Mouse (Mus musculus) cerebellum, adult 2 months (tissue): ENCODE results near the gene Gas2l3. TPM values are rescaled to one million over a fixed set of nuclear protein-coding genes. Genes with fewer than 3 reads are reported as not detected.

ENCODE experiments used
- DNase-seq, 2 experiments: peaks; one replicate each; pipeline ENCODE4 v3.0.0; 2021
- H3K27ac ChIP-seq: fragments of 200-500 bp; 2 replicates; pipeline ENCODE4 v1.5.1; 2012; ENCODE audit warnings: low read length, control low read depth, inconsistent platforms; ENCODE audit not compliant: insufficient read depth
- H3K27me3 ChIP-seq: fragments of 200-500 bp; 2 replicates; pipeline ENCODE4 v1.6.1; 2012; ENCODE audit warnings: inconsistent platforms, mild to moderate bottlenecking, low read length, moderate library complexity; ENCODE audit not compliant: control insufficient read depth, insufficient read depth
- H3K4me1 ChIP-seq: fragments of 200-500 bp; 2 replicates; pipeline ENCODE4 v1.6.1; 2011; ENCODE audit warnings: low read length; ENCODE audit not compliant: control insufficient read depth, insufficient read depth
- H3K4me3 ChIP-seq: fragments of 200-500 bp; replicated peaks from 2 replicates; pipeline ENCODE3; 2011; ENCODE audit warnings: mild to moderate bottlenecking, low read depth, low read length, control low read depth; ENCODE audit not compliant: insufficient read depth
- CTCF ChIP-seq: fragments of 200-500 bp; IDR thresholded peaks from 2 replicates; pipeline ENCODE4 v1.5.1; 2011; ENCODE audit warnings: low read depth, mild to moderate bottlenecking, control low read depth, low read length, moderate library complexity, borderline replicate concordance; ENCODE audit not compliant: insufficient read depth
- POLR2A ChIP-seq: fragments of 200-500 bp; IDR thresholded peaks from 2 replicates; pipeline ENCODE4 v1.6.1; 2011; ENCODE audit warnings: low read length, control low read depth, borderline replicate concordance; ENCODE audit not compliant: insufficient read depth
- WGBS: fragments of 180-500 bp; shearing (Covaris S2); methylation state at CpG from one replicate; pipeline ENCODE4 v1.1.7; 2018; 5-methylcytosine and 5-hydroxymethylcytosine counted together
- polyA plus RNA-seq: library from polyadenylated mRNA; depleted of rRNA; stranded (reverse); fragments of >200 nt; gene quantifications from 2 replicates; pipeline ENCODE4 v1.2.3, GENCODE M21; 2012; rRNA removed

Gas2l3 gene
- polyA plus RNA-seq, 1 experiment = 1.5 TPM

DNA sequence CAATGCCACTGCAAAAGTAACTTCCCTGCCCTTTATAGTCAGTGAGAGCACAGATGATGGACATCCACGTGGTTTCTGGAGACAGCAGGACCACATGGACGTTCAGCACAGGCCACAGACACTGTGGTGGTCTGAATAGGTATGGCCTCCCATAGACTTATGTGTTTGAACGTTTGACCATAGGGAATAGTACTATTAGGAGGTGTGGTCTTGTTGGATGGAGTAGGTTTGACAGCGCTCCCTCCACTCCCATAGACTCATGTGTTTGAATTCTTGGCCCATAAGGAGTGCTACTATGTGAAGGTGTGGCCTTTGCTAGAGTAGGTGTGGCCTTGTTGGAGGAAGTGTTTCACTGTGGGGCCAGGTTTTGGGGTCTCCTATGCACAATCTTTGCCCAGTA lies 66.0 kb downstream of the Gas2l3 start:
- DNase-seq = no peak
- Histone ChIP-seq H3K27ac (no peak overlapping the region), H3K4me1 (no peaks in the 10 kb centered on the region), H3K27me3 (no peaks in the 10 kb centered on the region), H3K4me3 (no peak overlapping the region)
- 73% methylated on average over 4 of the region's 4 CpGs for WGBS
- TF ChIP-seq CTCF = no peak
- TF ChIP-seq POLR2A = no peak

DNA sequence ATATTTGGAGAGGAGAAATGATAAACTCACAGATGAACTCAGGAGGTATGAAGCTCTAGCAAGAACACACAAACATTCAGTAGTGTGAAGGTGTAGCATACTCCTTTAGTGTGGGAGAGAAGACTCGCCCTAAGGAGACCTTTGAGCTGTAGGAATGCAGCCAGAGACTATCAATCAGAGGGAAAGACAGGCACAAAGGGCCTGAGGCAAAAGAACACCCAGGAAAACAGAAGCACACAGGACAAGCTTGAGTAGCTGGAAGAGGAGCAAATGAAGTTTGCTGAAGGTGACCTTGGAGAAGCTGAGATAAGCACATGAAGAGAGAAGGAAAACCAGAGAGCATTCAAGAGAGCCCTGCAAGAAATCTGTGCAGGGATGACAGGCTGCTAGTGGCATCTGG lies 73.7 kb downstream of the Gas2l3 start:
- no peak for TF ChIP-seq CTCF
- TF ChIP-seq POLR2A = no peak

DNA sequence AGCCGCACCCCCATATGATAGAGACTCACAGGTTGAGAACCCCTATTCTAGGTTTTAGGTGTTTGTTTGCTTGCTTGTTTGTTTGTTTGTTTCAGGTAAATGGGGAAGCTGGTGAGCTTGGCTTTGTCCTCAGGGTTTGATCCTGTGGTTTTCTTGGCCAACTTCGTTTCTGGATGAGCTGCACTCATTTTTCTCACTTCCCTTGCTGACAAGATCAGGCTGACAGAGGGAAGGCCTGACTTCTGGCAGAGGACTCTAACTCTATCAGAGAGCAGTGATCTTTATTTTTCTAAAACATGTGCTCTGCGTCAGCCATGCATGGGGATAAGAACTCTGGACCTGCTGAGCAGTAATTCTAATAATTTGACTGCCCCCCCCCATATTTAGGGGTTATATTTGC lies 84.8 kb downstream of the Gas2l3 start:
- TF ChIP-seq CTCF (no peak), POLR2A (no peak)
- Histone ChIP-seq H3K27me3 (no peaks in the 10 kb centered on the region), H3K27ac (no peak overlapping the region), H3K4me3 (no peak overlapping the region), H3K4me1 (no peaks in the 10 kb centered on the region)
- WGBS = 51% methylated on average over 3 of the region's 3 CpGs
- DNase-seq = no peak

More for the DNA sequence above, 73.7 kb downstream of the Gas2l3 start:
- H3K4me3 ChIP-seq = no peak overlapping the region
- no peaks in the 10 kb centered on the region for H3K4me1 ChIP-seq
- H3K27me3 ChIP-seq = no peaks in the 10 kb centered on the region
- 67% methylated on average over 1 of the region's 1 CpGs for WGBS
- DNase-seq = no peak
- no peak overlapping the region for H3K27ac ChIP-seq

Other genes with a start within 250 kb of the Gas2l3 start
- 14.0 and 17.9 TPM in 2 replicates for gene Ano4, start 99.2 kb downstream of the Gas2l3 start, polyA plus RNA-seq
- 0.08 and 0.25 TPM in 2 replicates for gene Nr1h4, start 89.6 kb upstream of the Gas2l3 start, polyA plus RNA-seq
- gene Slc17a8, start 177.3 kb upstream of the Gas2l3 start, polyA plus RNA-seq = 0.27 and 0.36 TPM in 2 replicates
- 29.7 and 31.5 TPM in 2 replicates for gene Scyl2, start 242.3 kb upstream of the Gas2l3 start, polyA plus RNA-seq